Mouse (Mus musculus): ENCODE measurements around the gene Gria3.

- TF ChIP-seq MAFK (IDR thresholded peaks at IDR 0.05; ENCODE audit: insufficient read depth, low read depth, low read length) (no peak), ZC3H11A (IDR thresholded peaks at IDR 0.05; ENCODE audit: borderline replicate concordance, low read depth, low read length) (no peak), HCFC1 (IDR thresholded peaks at IDR 0.05; ENCODE audit: borderline replicate concordance, insufficient read depth, low read length) (no peak)
Observed at GRCm38 (mm10) chrX:41448876-41449275, 48.2 kb downstream of the Gria3 start.

Data from ES-E14 (cell line).